Mouse (Mus musculus) MEL (cell line): Measurements from ENCODE around the gene Cenpn.
A peak's percentile ranks its signal among the peaks of the same experiment; 100 is the strongest.

Experiments used
- CHD1 ChIP-seq: IDR thresholded peaks from 2 replicates; pipeline ENCODE4 v1.6.1; 2012; ENCODE audit warnings: low read depth, mild to moderate bottlenecking, inconsistent platforms, low read length, improper control_type of control experiment
- CHD2 ChIP-seq: IDR thresholded peaks from 2 replicates; pipeline ENCODE4 v1.6.1; 2011; ENCODE audit warnings: low read length, improper control_type of control experiment
- CTCF ChIP-seq, 3 experiments: IDR thresholded peaks in 2 of 3; conservative IDR thresholded peaks in 1 of 3; 2 replicates each; pipeline ENCODE4 v1.5.1; 2011 to 2012; ENCODE audit warnings: low read length in 3 of 3, low read depth in 2 of 3, mild to moderate bottlenecking in 2 of 3, improper control_type of control experiment in 1 of 3, inconsistent platforms in 1 of 3, mixed read lengths in 1 of 3, moderate library complexity in 1 of 3; ENCODE audit not compliant: control insufficient read depth in 1 of 3, insufficient read depth in 1 of 3, poor library complexity in 1 of 3, severe bottlenecking in 1 of 3
- GATA1 ChIP-seq: IDR thresholded peaks from 2 replicates; pipeline ENCODE4 v1.6.1; 2011; ENCODE audit warnings: low read depth, low read length, improper control_type of control experiment
- POLR2A ChIP-seq, 2 experiments: IDR thresholded peaks; 2 replicates each; pipeline ENCODE4 v1.6.1; 2011 to 2012; ENCODE audit warnings: low read length in 2 of 2, mild to moderate bottlenecking in 2 of 2, control low read depth in 1 of 2, improper control_type of control experiment in 1 of 2, low read depth in 1 of 2, moderate library complexity in 1 of 2; ENCODE audit not compliant: control insufficient read depth in 1 of 2, insufficient read depth in 1 of 2, poor library complexity in 1 of 2
- POLR2AphosphoS2 ChIP-seq: IDR thresholded peaks from 2 replicates; pipeline ENCODE4 v1.6.1; 2011; ENCODE audit warnings: low read length, improper control_type of control experiment
- RCOR1 ChIP-seq: IDR thresholded peaks from 2 replicates; pipeline ENCODE4 v1.6.1; 2012; ENCODE audit warnings: low read depth, mild to moderate bottlenecking, inconsistent platforms, low read length, improper control_type of control experiment
- SMC3 ChIP-seq: IDR thresholded peaks from 2 replicates; pipeline ENCODE4 v1.6.1; 2011; ENCODE audit warnings: low read depth, low read length, improper control_type of control experiment
- ZKSCAN1 ChIP-seq: IDR thresholded peaks from 2 replicates; pipeline ENCODE4 v1.6.1; 2012; ENCODE audit warnings: low read depth, mild to moderate bottlenecking, inconsistent platforms, low read length, improper control_type of control experiment, moderate library complexity

DNA sequence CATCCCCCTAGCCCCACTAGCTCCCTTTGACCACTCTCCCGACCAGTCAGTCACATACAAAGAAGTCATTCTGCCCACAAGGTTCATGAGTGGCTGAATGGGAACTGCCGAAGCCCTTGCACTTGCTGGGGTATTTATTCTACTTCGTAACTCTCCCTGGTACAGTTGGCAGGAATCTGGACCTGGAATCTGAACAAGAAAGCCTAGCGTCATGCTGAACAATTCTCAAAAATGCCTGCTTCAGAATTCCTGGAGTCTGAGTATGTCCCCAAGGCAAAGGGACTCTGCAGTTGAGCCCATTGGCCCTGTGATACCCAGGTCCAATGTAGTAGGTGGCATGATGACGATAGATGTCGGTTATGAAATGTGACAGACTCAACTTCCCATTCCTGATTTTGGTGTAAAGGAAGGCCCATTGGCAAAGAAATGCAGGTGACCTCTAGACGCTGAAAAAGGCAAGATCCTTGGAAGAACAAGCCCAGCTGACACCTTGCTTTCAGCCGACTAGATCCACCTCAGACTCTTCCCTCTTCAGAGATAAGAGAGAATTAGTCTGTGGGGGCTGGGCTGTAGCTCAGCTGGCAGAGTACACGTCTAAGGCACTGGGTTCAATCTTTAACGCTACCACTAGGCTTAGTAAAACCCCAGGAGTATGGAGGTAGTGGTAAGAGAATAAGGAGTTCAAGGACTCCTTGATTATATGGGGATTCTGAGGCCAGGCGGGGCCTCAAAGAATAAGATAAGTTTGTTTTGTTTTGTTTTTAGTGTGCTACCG is 20.9 kb downstream of the Cenpn start:
- TF ChIP-seq CHD2: peak; percentile 25; the same call in 1 of the 2 replicates
- no peak for TF ChIP-seq CTCF (IDR thresholded peaks at IDR 0.05 in 2 of 3, conservative IDR thresholded peaks at IDR 0.05 in 1 of 3; ENCODE audit: control insufficient read depth in 1 of 3, insufficient read depth in 1 of 3, low read depth in 2 of 3, low read length in 3 of 3, poor library complexity in 1 of 3, severe bottlenecking in 1 of 3)
- TF ChIP-seq SMC3: no peak; the same call in 1 of the 2 replicates
- 0 out of 2 replicates have a peak, but pooled peaks have one; percentile 8 for TF ChIP-seq POLR2AphosphoS2
- TF ChIP-seq GATA1: peak; percentile 61
- no peak; a peak in 1 of 4 replicates for TF ChIP-seq POLR2A (IDR thresholded peaks at IDR 0.05; ENCODE audit: control insufficient read depth in 1 of 2, insufficient read depth in 1 of 2, low read depth in 1 of 2, low read length in 2 of 2, poor library complexity in 1 of 2)
- no peak for TF ChIP-seq ZKSCAN1
- no peak for TF ChIP-seq CHD1
- no peak for TF ChIP-seq RCOR1
